Mouse (Mus musculus) ES-Bruce4 (cell line): ENCODE results near the gene Doxl2. TPM values are rescaled to one million over a fixed set of nuclear protein-coding genes. Genes with fewer than 3 reads are reported as not detected.

Source experiments
- H3K27ac ChIP-seq: 2 replicates; pipeline ENCODE4 v1.5.1; 2012; ENCODE audit warnings: low read length, inconsistent platforms; ENCODE audit not compliant: insufficient read depth
- H3K27me3 ChIP-seq: 2 replicates; pipeline ENCODE4 v1.6.1; 2012; ENCODE audit warnings: mild to moderate bottlenecking, low read length, inconsistent platforms; ENCODE audit not compliant: control insufficient read depth, poor library complexity, insufficient read depth, severe bottlenecking
- H3K36me3 ChIP-seq: 2 replicates; pipeline ENCODE4 v1.6.1; 2012; ENCODE audit warnings: inconsistent platforms, mild to moderate bottlenecking, low read length, moderate library complexity; ENCODE audit not compliant: control insufficient read depth, poor library complexity, insufficient read depth, severe bottlenecking
- H3K4me1 ChIP-seq: one replicate; pipeline ENCODE4 v1.8.1; 2011; ENCODE audit warnings: low read length; ENCODE audit not compliant: control insufficient read depth, insufficient read depth
- H3K4me3 ChIP-seq: 2 replicates; pipeline ENCODE4 v1.5.1; 2011; ENCODE audit warnings: low read depth, mild to moderate bottlenecking, low read length
- H3K9ac ChIP-seq: 2 replicates; pipeline ENCODE4 v1.6.1; 2012; ENCODE audit warnings: low read depth, mild to moderate bottlenecking, inconsistent platforms; ENCODE audit not compliant: poor library complexity, severe bottlenecking
- H3K9me3 ChIP-seq: replicated peaks from 2 replicates; pipeline ENCODE4 v1.6.1; 2012; ENCODE audit warnings: mild to moderate bottlenecking, low read length, inconsistent platforms; ENCODE audit not compliant: control insufficient read depth, poor library complexity, insufficient read depth, severe bottlenecking
- CTCF ChIP-seq: IDR thresholded peaks from one replicate; pipeline ENCODE4 v1.8.1; 2011; ENCODE audit warnings: low read depth, low read length
- EP300 ChIP-seq: IDR thresholded peaks from 2 replicates; pipeline ENCODE4 v1.6.1; 2011; ENCODE audit warnings: low read depth, low read length; ENCODE audit not compliant: insufficient read depth
- POLR2A ChIP-seq: IDR thresholded peaks from one replicate; pipeline ENCODE4 v1.8.1; 2011; ENCODE audit warnings: low read length; ENCODE audit not compliant: insufficient read depth
- polyA plus RNA-seq: library from polyadenylated mRNA; stranded (reverse); fragments of >200 nt; gene quantifications from 2 replicates; pipeline ENCODE4 v1.2.4, GENCODE M21; 2011; ENCODE audit warnings: low read depth; ENCODE audit not compliant: missing spikeins, insufficient read depth, insufficient read length

Gene Doxl2
- polyA plus RNA-seq, 1 experiment = not detected

- H3K27me3 ChIP-seq = no peaks in the 10 kb centered on the region
- H3K9ac ChIP-seq = no peak overlapping the region
- H3K9me3 ChIP-seq = peaks cover 5% of the 10 kb centered on the region; the same call in 1 of the 2 replicates
- no peaks in the 10 kb centered on the region for H3K36me3 ChIP-seq
- H3K4me3 ChIP-seq = no peak overlapping the region
- TF ChIP-seq EP300 (no peak), CTCF (no peak), POLR2A (no peak)
- no peak overlapping the region for H3K27ac ChIP-seq
- peaks cover 2% of the 10 kb centered on the region for H3K4me1 ChIP-seq
Observed at GRCm38 (mm10) chr6:49011191-49011590, 36.4 kb downstream of the Doxl2 start.

- H3K9ac ChIP-seq = no peak overlapping the region
Observed at GRCm38 (mm10) chr6:49013023-49013422, 38.3 kb downstream of the Doxl2 start.

GRCm38 (mm10) chr6:49013458-49013857 is 38.7 kb downstream of the Doxl2 start:
- no peak overlapping the region for H3K9ac ChIP-seq
- no peak overlapping the region for H3K27ac ChIP-seq
- H3K36me3 ChIP-seq = no peaks in the 10 kb centered on the region
- TF ChIP-seq EP300 = no peak
- no peak for TF ChIP-seq CTCF
- no peak for TF ChIP-seq POLR2A
- no peak overlapping the region for H3K4me3 ChIP-seq
- no peaks in the 10 kb centered on the region for H3K27me3 ChIP-seq
- H3K4me1 ChIP-seq = peaks cover 2% of the 10 kb centered on the region
- peaks cover 5% of the 10 kb centered on the region; the same call in 1 of the 2 replicates for H3K9me3 ChIP-seq

More at GRCm38 (mm10) chr6:49013023-49013422, 38.3 kb downstream of the Doxl2 start:
- no peaks in the 10 kb centered on the region for H3K27me3 ChIP-seq
- TF ChIP-seq POLR2A (no peak), CTCF (no peak), EP300 (no peak)
- no peaks in the 10 kb centered on the region for H3K36me3 ChIP-seq
- H3K4me1 ChIP-seq = peaks cover 2% of the 10 kb centered on the region
- peaks cover 5% of the 10 kb centered on the region; the same call in 1 of the 2 replicates for H3K9me3 ChIP-seq
- H3K4me3 ChIP-seq = no peak overlapping the region
- H3K27ac ChIP-seq = no peak overlapping the region

- Histone ChIP-seq H3K4me3 (no peak overlapping the region), H3K4me1 (no peaks in the 10 kb centered on the region), H3K27me3 (no peaks in the 10 kb centered on the region), H3K27ac (no peak overlapping the region), H3K36me3 (no peaks in the 10 kb centered on the region), H3K9me3 (no peaks in the 10 kb centered on the region), H3K9ac (no peak overlapping the region)
- TF ChIP-seq CTCF (no peak), EP300 (no peak)
Observed at GRCm38 (mm10) chr6:49017150-49017549, 42.4 kb downstream of the Doxl2 start.

GRCm38 (mm10) chr6:49019341-49019740 is 44.6 kb downstream of the Doxl2 start:
- no peaks in the 10 kb centered on the region for H3K27me3 ChIP-seq
- H3K9ac ChIP-seq = no peak overlapping the region

GRCm38 (mm10) chr6:49021141-49022012 is 46.6 kb downstream of the Doxl2 start:
- Histone ChIP-seq H3K4me3 (no peak overlapping the region), H3K9me3 (no peaks in the 10 kb centered on the region), H3K4me1 (peaks cover 5% of the 10 kb centered on the region), H3K27me3 (no peaks in the 10 kb centered on the region), H3K9ac (no peak overlapping the region), H3K27ac (no peak overlapping the region), H3K36me3 (no peaks in the 10 kb centered on the region)
- TF ChIP-seq CTCF (no peak), EP300 (no peak), POLR2A (no peak)

More at GRCm38 (mm10) chr6:49019341-49019740, 44.6 kb downstream of the Doxl2 start:
- no peak overlapping the region for H3K27ac ChIP-seq
- peaks cover 5% of the 10 kb centered on the region for H3K4me1 ChIP-seq
- no peak overlapping the region for H3K4me3 ChIP-seq
- H3K9me3 ChIP-seq = no peaks in the 10 kb centered on the region
- TF ChIP-seq EP300 (no peak), CTCF (no peak), POLR2A (no peak)
- H3K36me3 ChIP-seq = no peaks in the 10 kb centered on the region
